Comparison of ENCODE assay signal across 8 mouse cellular contexts in genomic region chr5:139033406-139034317, GRCm38 (mm10). TPM values are rescaled to one million over a fixed set of nuclear protein-coding genes. Genes with fewer than 3 reads are reported as not detected.
DNase-seq lines count a peak whose midpoint lies in the region; ATAC-seq and TF ChIP-seq lines count a peak whose summit lies in the region.

No protein-coding gene starts in this region.

- H3K9me3 ChIP-seq in ES-Bruce4 (replicated peaks; ENCODE audit: control insufficient read depth, insufficient read depth, low read length, poor library complexity, severe bottlenecking), result no peaks in the 10 kb centered on the region
- no peaks in the 10 kb centered on the region for H3K9me3 ChIP-seq in forebrain, embryonic 11.5 days (ENCODE audit: control insufficient read depth, low read length)
- no peaks in the 10 kb centered on the region for H3K9me3 ChIP-seq in hindbrain, embryonic 13.5 days
- no peaks in the 10 kb centered on the region for H3K9me3 ChIP-seq in limb, embryonic 14.5 days (ENCODE audit: control insufficient read depth, low read length)

- no peaks in the 10 kb centered on the region for H3K27me3 ChIP-seq in ES-Bruce4 (ENCODE audit: control insufficient read depth, insufficient read depth, low read length, poor library complexity, severe bottlenecking)
- H3K27me3 ChIP-seq in forebrain, embryonic 11.5 days (ENCODE audit: control insufficient read depth, insufficient read depth, low read length), result no peaks in the 10 kb centered on the region
- H3K27me3 ChIP-seq in hindbrain, embryonic 13.5 days, result no peaks in the 10 kb centered on the region
- H3K27me3 ChIP-seq in limb, embryonic 14.5 days (ENCODE audit: control insufficient read depth, insufficient read depth, low read length), result no peaks in the 10 kb centered on the region

- no peak overlapping the region for H3K4me2 ChIP-seq in forebrain, embryonic 11.5 days (ENCODE audit: low read depth, low read length, severe bottlenecking)
- no peak overlapping the region for H3K4me2 ChIP-seq in hindbrain, embryonic 13.5 days
- 0 out of 2 replicates have a peak overlapping the region, but pooled peaks have one; percentile 14 for H3K4me2 ChIP-seq in limb, embryonic 14.5 days (replicated peaks; ENCODE audit: low read depth, low read length, severe bottlenecking)

- H3K36me3 ChIP-seq in ES-Bruce4 (ENCODE audit: control insufficient read depth, insufficient read depth, low read length, poor library complexity, severe bottlenecking), result no peaks in the 10 kb centered on the region
- H3K36me3 ChIP-seq in forebrain, embryonic 11.5 days (ENCODE audit: control insufficient read depth, insufficient read depth, low read length), result no peaks in the 10 kb centered on the region
- H3K36me3 ChIP-seq in hindbrain, embryonic 13.5 days, result peaks cover 18% of the 10 kb centered on the region
- H3K36me3 ChIP-seq in limb, embryonic 14.5 days (ENCODE audit: control insufficient read depth, insufficient read depth, low read length), result peaks cover 2% of the 10 kb centered on the region; the same call in 1 of the 2 replicates

- H3K27ac ChIP-seq in ES-Bruce4 (ENCODE audit: insufficient read depth, low read length), result no peak overlapping the region
- H3K27ac ChIP-seq in forebrain, embryonic 11.5 days (ENCODE audit: low read depth, low read length), result no peak overlapping the region
- H3K27ac ChIP-seq in hindbrain, embryonic 13.5 days, result peak overlapping the region; percentile 79
- H3K27ac ChIP-seq in limb, embryonic 14.5 days (replicated peaks; ENCODE audit: low read depth, low read length), result peak overlapping the region; percentile 14

- ATAC-seq in forebrain, embryonic 11.5 days (replicated peaks; ENCODE audit: low FRiP score), result 0 out of 2 replicates have a peak, but pooled peaks have one; percentile 21
- ATAC-seq in hindbrain, embryonic 13.5 days (ENCODE audit: low FRiP score), result peak; percentile 44
- peak; percentile 61 for ATAC-seq in limb, embryonic 14.5 days (ENCODE audit: low FRiP score, low read depth)

- no peak overlapping the region for H3K9ac ChIP-seq in ES-Bruce4 (ENCODE audit: low read depth, poor library complexity, severe bottlenecking)
- H3K9ac ChIP-seq in forebrain, embryonic 11.5 days (ENCODE audit: low read length), result no peak overlapping the region; the same call in 1 of the 2 replicates
- peak overlapping the region; percentile 55 for H3K9ac ChIP-seq in hindbrain, embryonic 13.5 days
- H3K9ac ChIP-seq in limb, embryonic 14.5 days (ENCODE audit: low read depth, low read length, severe bottlenecking), result no peak overlapping the region

- TF ChIP-seq POLR2A in ES-Bruce4 (IDR thresholded peaks at IDR 0.05; ENCODE audit: insufficient read depth, low read length), result no peak
- TF ChIP-seq POLR2A in limb, embryonic 14.5 days (IDR thresholded peaks at IDR 0.05; ENCODE audit: borderline replicate concordance, extremely low read depth, insufficient read depth, insufficient read length), result no peak

- peak; percentile 57; the same call in 1 of the 2 replicates for TF ChIP-seq EP300 in ES-Bruce4 (IDR thresholded peaks at IDR 0.05; ENCODE audit: insufficient read depth, low read depth, low read length)

- TF ChIP-seq CTCF in ES-Bruce4 (IDR thresholded peaks at IDR 0.05; ENCODE audit: low read depth, low read length), result no peak

- WGBS in forebrain, embryonic 11.5 days, result 40% methylated on average over 14 of the region's 14 CpGs
- WGBS in hindbrain, embryonic 13.5 days, result 41% methylated on average over 14 of the region's 14 CpGs
- WGBS in limb, embryonic 14.5 days, result 22% methylated on average over 14 of the region's 14 CpGs

- peak; percentile 70 for DNase-seq in adrenal gland, postnatal 14 days
- no peak for DNase-seq in forebrain, embryonic 11.5 days (ENCODE audit: low spot score)
- peak; percentile 69 for DNase-seq in limb, embryonic 14.5 days (ENCODE audit: low spot score)
- DNase-seq in skeletal muscle tissue, adult 2 months (ENCODE audit: low read depth, low spot score), result peak; percentile 45
- no peak for DNase-seq in right cerebral cortex, postnatal 25 days
- DNase-seq in layer of hippocampus, adult 9-10 months (ENCODE audit: low spot score), result no peak

- H3K4me1 ChIP-seq in ES-Bruce4 (ENCODE audit: control insufficient read depth, insufficient read depth, low read length), result peaks cover 10% of the 10 kb centered on the region
- peaks cover 6% of the 10 kb centered on the region for H3K4me1 ChIP-seq in forebrain, embryonic 11.5 days (replicated peaks; ENCODE audit: control insufficient read depth, insufficient read depth, low read length)
- H3K4me1 ChIP-seq in hindbrain, embryonic 13.5 days (replicated peaks), result peaks cover 28% of the 10 kb centered on the region
- peaks cover 26% of the 10 kb centered on the region for H3K4me1 ChIP-seq in limb, embryonic 14.5 days (ENCODE audit: control insufficient read depth, insufficient read depth, low read length)

- no peak overlapping the region for H3K4me3 ChIP-seq in ES-Bruce4 (ENCODE audit: low read depth, low read length)
- no peak overlapping the region for H3K4me3 ChIP-seq in forebrain, embryonic 11.5 days (ENCODE audit: low read depth, low read length)
- no peak overlapping the region for H3K4me3 ChIP-seq in hindbrain, embryonic 13.5 days
- H3K4me3 ChIP-seq in limb, embryonic 14.5 days (replicated peaks; ENCODE audit: low read length), result no peak overlapping the region

RNA-seq across cellular contexts. Expression of gene Pdgfa, which starts 36.5 kb away (rescaled TPM):
- polyA plus RNA-seq in ES-Bruce4 (2011; ENCODE audit: insufficient read depth, insufficient read length, low read depth, missing spikeins), result 48.7 and 49.5 TPM in 2 replicates
- total RNA-seq in adrenal gland, postnatal 14 days (2021), result 22.0 and 26.0 TPM in 2 replicates
- 8.8 and 9.4 TPM in 2 replicates for polyA plus RNA-seq in forebrain, embryonic 11.5 days (2014; fragmentation: Nextera tagmentation; extraction: Ambion mirVana)
- 13.7 and 14.5 TPM in 2 replicates for polyA plus RNA-seq in hindbrain, embryonic 13.5 days (2015; fragmentation: Nextera tagmentation; extraction: Ambion mirVana)
- 27.8 and 34.0 TPM in 2 replicates for polyA plus RNA-seq in limb, embryonic 14.5 days (2012; rRNA removed)
- polyA plus RNA-seq in limb, embryonic 14.5 days (2014; fragmentation: Nextera tagmentation; extraction: Ambion mirVana), result 73.4 and 83.4 TPM in 2 replicates

Comparison
In these comparisons a context has a peak if more than half of its experiments do, and no peak if none do; other contexts are left out.
1. H3K27ac ChIP-seq: peak in hindbrain, embryonic 13.5 days (single experiment) and limb, embryonic 14.5 days (single experiment); none in ES-Bruce4 (single experiment) and forebrain, embryonic 11.5 days (single experiment).
2. DNase-seq: peak in adrenal gland, postnatal 14 days (single experiment), limb, embryonic 14.5 days (single experiment) and skeletal muscle tissue, adult 2 months (single experiment); none in forebrain, embryonic 11.5 days (single experiment), right cerebral cortex, postnatal 25 days (single experiment) and layer of hippocampus, adult 9-10 months (single experiment).
3. Peak in every context shown above with its lines, with median percentiles within 50 percentile points of each other: ATAC-seq.